Mouse (Mus musculus): ENCODE results near the gene Sphk2. TPM values are rescaled to one million over a fixed set of nuclear protein-coding genes. Genes with fewer than 3 reads are reported as not detected.

Gene Sphk2
- polyA plus RNA-seq, 1 experiment from 2014 or later: 26.5 TPM

DNA sequence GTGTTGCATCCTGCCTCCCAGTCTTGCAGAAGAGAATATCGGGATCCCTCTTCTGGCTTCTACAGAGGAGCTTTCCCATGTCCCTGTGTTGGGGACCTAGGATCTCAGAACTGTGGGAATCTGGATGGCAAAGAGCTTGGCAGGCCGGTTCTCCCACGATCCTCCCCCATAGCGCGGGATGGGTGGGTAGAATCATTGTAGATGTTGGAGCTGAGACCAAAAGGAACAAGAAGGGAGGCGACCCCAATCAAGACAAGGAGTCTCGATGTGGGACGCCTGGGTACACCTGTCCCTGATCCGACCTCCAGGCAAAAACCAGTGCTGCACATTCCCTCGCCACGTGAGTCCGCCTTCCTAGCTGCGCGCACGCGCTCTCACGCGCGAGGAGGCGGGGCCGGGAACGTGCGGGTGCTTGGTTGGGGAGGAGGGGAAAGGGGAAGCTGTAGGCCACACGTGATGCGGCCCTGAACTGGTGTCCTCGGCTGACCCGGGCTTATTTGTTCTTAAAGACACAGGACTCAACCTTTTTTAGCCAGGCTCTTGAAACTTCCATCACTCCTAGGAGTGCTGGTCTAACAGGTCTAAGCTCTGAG is 10.3 kb downstream of the Sphk2 start:
- Histone ChIP-seq H3K4me1 (peaks cover 70% of the 10 kb centered on the region), H3K27me3 (no peaks in the 10 kb centered on the region), H3K36me3 (replicated peaks) (peaks cover 30% of the 10 kb centered on the region), H3K4me2 (peak overlapping the region; percentile 99), H3K27ac (peak overlapping the region; percentile 78), H3K9me3 (no peaks in the 10 kb centered on the region), H3K9ac (peak overlapping the region; percentile 79; the same call in 1 of the 2 replicates), H3K4me3 (replicated peaks) (peak overlapping the region; percentile 61)
- peak; percentile 5; the same call in 1 of the 2 replicates for ATAC-seq (ENCODE audit: low FRiP score)
- WGBS: under 1% methylated on average over 27 of the region's 27 CpGs

DNA sequence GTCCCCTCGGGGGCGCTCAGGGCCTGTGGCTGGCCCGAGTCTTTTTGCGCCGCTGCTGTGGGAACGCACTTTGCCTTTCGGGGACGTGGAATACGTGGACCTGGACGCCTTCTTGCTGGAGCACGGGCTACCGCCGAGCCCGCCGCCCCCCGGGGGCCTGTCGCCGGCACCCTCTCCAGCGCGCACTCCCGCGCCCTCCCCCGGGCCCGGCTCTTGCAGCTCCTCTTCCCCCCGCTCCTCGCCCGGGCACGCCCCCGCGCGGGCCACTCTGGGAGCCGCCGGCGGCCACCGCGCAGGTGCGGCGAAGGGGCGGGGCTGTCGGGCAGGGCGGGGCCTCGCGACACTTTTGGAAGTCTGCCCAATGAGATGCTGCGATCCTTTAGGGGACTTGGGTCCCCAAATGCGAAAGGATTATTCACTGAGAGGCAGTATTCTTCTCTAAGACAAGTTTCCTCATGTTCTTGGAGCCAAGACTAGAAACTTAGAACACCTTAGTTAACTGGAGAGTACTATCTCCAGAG is 11.0 kb downstream of the Sphk2 start:
- Histone ChIP-seq H3K4me1 (peaks cover 70% of the 10 kb centered on the region), H3K4me3 (replicated peaks) (peak overlapping the region; percentile 61), H3K9me3 (no peaks in the 10 kb centered on the region), H3K36me3 (replicated peaks) (peaks cover 23% of the 10 kb centered on the region), H3K27ac (peak overlapping the region; percentile 78), H3K27me3 (no peaks in the 10 kb centered on the region), H3K9ac (peak overlapping the region; percentile 79), H3K4me2 (peak overlapping the region; percentile 99)
- ATAC-seq (ENCODE audit: low FRiP score): 0 out of 2 replicates have a peak, but pooled peaks have one; percentile 1
- under 1% methylated on average over 45 of the region's 45 CpGs for WGBS

DNA sequence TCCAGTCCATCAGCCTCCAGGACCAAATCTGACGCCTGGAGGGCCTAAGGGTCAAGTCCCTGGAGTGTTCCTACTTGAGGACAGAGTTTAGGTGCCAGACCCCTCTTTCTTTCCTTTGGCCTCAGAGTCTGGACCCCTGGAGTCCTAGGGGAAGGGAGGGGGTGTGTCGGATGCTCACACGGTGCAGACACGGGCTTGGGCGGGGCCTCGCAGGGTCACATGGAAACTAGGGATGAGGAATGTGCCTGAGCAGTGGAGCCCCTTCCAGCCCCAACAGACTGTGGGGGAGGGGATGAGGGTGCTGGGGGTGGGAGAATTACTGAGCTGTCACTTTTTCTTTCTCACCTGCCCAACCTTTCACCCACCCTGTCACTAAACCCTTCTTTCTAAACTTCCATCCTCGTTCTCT is 11.9 kb downstream of the Sphk2 start:
- peak overlapping the region; percentile 51; the same call in 1 of the 2 replicates for H3K27ac ChIP-seq
- H3K36me3 ChIP-seq (replicated peaks): peaks cover 14% of the 10 kb centered on the region
- peak overlapping the region; percentile 79 for H3K9ac ChIP-seq

DNA sequence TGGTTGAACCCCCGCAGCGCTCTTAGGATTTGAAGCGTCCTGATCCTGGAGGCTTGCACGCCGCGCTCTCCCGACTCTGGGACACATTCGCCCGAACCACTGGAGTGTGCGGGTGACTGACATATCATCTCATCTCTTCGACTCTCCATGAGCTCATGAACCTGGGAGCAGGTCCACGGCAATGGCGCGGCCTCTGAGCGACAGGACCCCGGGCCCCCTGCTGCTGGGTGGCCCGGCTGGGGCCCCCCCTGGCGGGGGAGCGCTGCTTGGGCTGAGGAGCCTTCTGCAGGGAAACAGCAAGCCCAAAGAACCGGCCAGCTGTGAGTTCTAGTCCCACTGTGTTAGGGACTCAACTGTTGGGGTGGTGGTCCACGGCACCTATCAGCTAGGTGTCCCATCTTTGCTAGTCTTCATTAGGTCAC is 12.3 kb downstream of the Sphk2 start:
- H3K4me2 ChIP-seq: peak overlapping the region; percentile 99
- H3K4me1 ChIP-seq: peaks cover 80% of the 10 kb centered on the region
- H3K27me3 ChIP-seq: peaks cover 10% of the 10 kb centered on the region
- H3K9ac ChIP-seq: peak overlapping the region; percentile 79
- H3K36me3 ChIP-seq (replicated peaks): peaks cover 10% of the 10 kb centered on the region
- ATAC-seq (ENCODE audit: low FRiP score): no peak
- 0% methylated on average over 21 of the region's 21 CpGs for WGBS
- H3K9me3 ChIP-seq: no peaks in the 10 kb centered on the region
- H3K27ac ChIP-seq: peak overlapping the region; percentile 51
- H3K4me3 ChIP-seq (replicated peaks): peak overlapping the region; percentile 61

More for the DNA sequence above, 11.9 kb downstream of the Sphk2 start:
- 1% methylated on average over 7 of the region's 7 CpGs for WGBS
- no peaks in the 10 kb centered on the region for H3K9me3 ChIP-seq
- peaks cover 8% of the 10 kb centered on the region; the same call in 1 of the 2 replicates for H3K27me3 ChIP-seq
- H3K4me1 ChIP-seq: peaks cover 78% of the 10 kb centered on the region
- H3K4me2 ChIP-seq: peak overlapping the region; percentile 99
- H3K4me3 ChIP-seq (replicated peaks): peak overlapping the region; percentile 61
- no peak for ATAC-seq (ENCODE audit: low FRiP score)

DNA sequence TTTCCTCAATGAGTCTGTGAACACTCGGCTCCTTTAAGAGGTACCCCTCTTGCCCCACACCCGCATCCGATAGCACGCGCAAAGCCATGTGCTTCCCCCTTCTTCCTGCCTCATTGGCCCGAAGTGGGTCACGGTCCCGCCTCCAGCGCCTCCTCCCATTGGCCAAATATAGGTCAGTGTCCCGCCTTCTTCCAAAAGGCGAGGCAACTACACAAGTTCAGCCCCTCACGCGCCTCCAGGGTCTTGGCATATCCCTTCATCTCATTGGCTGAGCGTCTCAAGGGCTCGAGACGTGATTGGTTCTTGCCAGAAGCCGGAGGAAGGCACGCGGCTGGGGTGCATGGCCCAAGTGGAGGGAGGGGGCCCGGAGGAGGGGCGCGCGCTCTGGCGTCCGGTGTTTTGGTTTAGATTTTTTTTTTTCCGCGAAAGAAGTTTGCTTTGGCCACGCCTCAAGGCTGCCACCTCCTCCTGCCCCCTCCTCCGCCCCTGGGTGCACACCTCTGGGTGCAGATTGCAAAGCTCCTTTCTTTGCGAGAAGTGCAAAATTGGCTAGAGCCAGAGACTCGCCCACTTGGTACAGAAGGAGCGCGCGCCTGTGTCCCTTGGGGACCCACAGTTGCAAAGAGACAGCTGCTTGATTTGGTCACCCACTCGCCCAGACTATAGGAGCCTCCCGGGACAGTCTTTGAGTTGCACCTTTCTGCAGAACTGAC is 12.9 kb downstream of the Sphk2 start, which contains the start of gene Dbp:
Dbp (plus strand) TSS at position 359 of the 713 bp plus-strand sequence.
- peaks cover 15% of the 10 kb centered on the region for H3K27me3 ChIP-seq
- 0 out of 2 replicates have a peak, but pooled peaks cover 4% of the 10 kb centered on the region for H3K36me3 ChIP-seq (replicated peaks)
- WGBS: 1% methylated on average over 36 of the region's 36 CpGs
- peak within 1 kb of the TSS; percentile 61 for H3K4me3 ChIP-seq (replicated peaks)
- H3K4me2 ChIP-seq: peak within 1 kb of the TSS; percentile 99
- H3K9me3 ChIP-seq: no peaks in the 10 kb centered on the region
- peak within 1 kb of the TSS; percentile 79 for H3K9ac ChIP-seq
- H3K4me1 ChIP-seq: peaks cover 83% of the 10 kb centered on the region
- H3K27ac ChIP-seq: peak within 1 kb of the TSS; percentile 87
- peak; percentile 86 for ATAC-seq (ENCODE audit: low FRiP score)

DNA sequence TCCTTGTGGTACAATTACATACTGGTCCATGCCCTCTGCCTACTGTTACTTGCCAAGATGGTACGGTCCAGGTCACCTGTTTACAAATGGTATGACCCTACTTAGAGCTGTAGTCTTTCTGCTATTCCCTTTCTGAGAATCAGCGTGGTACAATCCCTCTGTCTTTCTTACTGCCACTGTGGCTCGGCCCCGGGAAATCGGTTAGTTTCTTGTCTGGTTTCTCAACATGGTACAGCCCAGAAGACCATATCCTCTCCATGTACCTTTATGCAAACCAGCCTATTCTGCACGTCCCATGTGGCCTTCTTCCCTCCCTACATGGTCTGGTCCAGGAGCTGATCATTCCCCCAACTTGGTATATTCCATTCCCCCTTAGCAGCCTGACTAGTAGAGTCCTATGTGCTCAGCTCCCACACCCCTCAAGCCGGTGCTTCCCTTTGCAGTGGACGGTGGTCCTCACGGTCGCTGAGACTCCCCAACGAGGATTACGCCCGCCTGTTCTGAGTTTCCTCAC is 13.7 kb downstream of the Sphk2 start:
- Histone ChIP-seq H3K4me2 (peak overlapping the region; percentile 99), H3K9me3 (no peaks in the 10 kb centered on the region), H3K27me3 (peaks cover 23% of the 10 kb centered on the region), H3K9ac (peak overlapping the region; percentile 56), H3K4me1 (peaks cover 83% of the 10 kb centered on the region), H3K27ac (peak overlapping the region; percentile 87), H3K4me3 (replicated peaks) (peak overlapping the region; percentile 43), H3K36me3 (replicated peaks) (no peaks in the 10 kb centered on the region)
- WGBS: under 1% methylated on average over 13 of the region's 13 CpGs
- peak; percentile 40 for ATAC-seq (ENCODE audit: low FRiP score)

DNA sequence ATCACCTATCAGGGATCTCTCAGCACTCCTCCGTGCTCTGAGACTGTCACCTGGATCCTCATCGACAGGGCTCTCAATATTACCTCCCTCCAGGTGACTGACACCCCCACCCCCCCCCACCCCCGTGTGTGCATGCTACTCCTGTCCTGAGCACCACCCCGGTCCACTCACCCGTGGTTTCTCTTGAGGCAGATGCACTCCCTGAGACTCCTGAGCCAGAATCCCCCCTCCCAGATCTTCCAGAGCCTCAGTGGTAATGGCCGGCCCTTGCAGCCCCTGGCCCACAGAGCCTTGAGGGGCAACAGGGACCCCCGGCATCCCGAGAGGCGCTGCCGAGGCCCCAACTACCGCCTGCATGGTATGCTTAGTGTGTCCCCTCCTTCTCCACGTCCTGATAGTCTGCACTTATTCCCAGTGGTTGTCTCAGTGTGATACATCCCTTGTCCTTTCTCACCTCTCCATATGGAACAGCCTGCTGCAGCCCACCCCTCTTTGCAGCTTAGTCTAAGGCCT is 14.2 kb downstream of the Sphk2 start:
- peak overlapping the region; percentile 87 for H3K27ac ChIP-seq
- peaks cover 78% of the 10 kb centered on the region for H3K4me1 ChIP-seq
- no peak for ATAC-seq (ENCODE audit: low FRiP score)

DNA sequence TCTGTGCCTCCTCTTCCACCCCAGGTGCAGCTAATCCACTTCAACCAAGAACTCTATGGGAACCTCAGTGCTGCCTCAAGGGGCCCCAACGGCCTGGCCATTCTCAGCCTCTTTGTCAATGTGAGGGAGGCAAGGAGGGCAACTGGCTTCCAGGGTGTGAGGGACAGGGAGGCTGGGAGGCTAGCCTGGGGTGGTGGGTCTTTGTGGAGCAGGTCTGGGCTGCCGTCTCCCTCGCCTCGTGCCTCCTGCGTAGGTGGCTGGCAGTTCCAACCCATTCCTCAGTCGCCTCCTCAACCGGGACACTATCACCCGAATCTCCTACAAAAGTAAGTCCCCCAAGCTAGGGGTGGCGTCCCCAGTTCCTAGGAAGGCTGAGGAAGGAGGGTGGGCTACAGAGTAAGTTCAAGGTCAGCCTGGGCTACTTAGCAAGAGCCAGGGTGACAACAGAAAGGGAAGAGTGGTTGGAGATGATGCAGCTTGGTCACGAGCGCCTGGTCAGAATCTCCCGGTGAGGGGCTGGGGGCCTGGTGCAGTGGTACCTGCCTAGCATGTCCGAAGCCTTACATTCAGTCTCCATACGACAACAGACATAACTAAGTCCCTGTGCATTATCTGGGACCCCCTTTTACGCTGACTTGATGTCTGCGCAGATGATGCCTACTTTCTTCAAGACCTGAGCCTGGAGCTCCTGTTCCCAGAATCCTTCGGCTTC is 14.8 kb downstream of the Sphk2 start:
- Histone ChIP-seq H3K4me1 (peaks cover 72% of the 10 kb centered on the region), H3K9me3 (no peaks in the 10 kb centered on the region), H3K27me3 (peaks cover 35% of the 10 kb centered on the region), H3K4me2 (peak overlapping the region; percentile 99; the same call in 1 of the 2 replicates), H3K27ac (peak overlapping the region; percentile 87; the same call in 1 of the 2 replicates), H3K9ac (no peak overlapping the region; the same call in 1 of the 2 replicates), H3K36me3 (replicated peaks) (no peaks in the 10 kb centered on the region), H3K4me3 (replicated peaks) (peak overlapping the region; percentile 43; the same call in 1 of the 2 replicates)
- no peak for ATAC-seq (ENCODE audit: low FRiP score)
- 86% methylated on average over 17 of the region's 17 CpGs for WGBS

More for the DNA sequence above, 14.2 kb downstream of the Sphk2 start:
- H3K4me2 ChIP-seq: peak overlapping the region; percentile 99
- peak overlapping the region; percentile 43 for H3K4me3 ChIP-seq (replicated peaks)
- peaks cover 28% of the 10 kb centered on the region for H3K27me3 ChIP-seq
- H3K9ac ChIP-seq: peak overlapping the region; percentile 56
- no peaks in the 10 kb centered on the region for H3K9me3 ChIP-seq
- 34% methylated on average over 12 of the region's 12 CpGs for WGBS
- H3K36me3 ChIP-seq (replicated peaks): no peaks in the 10 kb centered on the region

DNA sequence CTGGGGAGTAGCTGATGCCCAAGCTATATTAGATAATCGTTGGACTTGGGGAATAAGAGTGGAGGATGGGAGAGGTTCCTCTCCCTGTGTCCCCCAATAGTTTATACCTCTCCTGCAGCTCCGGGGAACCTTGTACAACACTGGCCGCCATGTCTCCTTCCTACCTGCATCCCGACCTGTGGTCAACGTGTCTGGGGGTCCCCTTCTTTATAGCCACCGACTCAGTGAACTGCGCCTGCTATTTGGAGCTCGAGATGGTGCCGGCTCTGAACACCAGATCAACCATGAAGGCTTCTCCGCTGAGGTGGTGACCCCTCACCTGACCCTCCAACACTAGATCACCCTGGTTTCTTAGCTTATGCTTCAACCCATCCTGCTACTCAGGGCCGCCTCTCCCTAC is 15.5 kb downstream of the Sphk2 start:
- no peak overlapping the region for H3K4me2 ChIP-seq
- no peak overlapping the region for H3K4me3 ChIP-seq (replicated peaks)
- no peak overlapping the region for H3K9ac ChIP-seq
- WGBS: 96% methylated on average over 11 of the region's 11 CpGs
- peaks cover 65% of the 10 kb centered on the region for H3K4me1 ChIP-seq
- H3K27me3 ChIP-seq: peaks cover 37% of the 10 kb centered on the region
- no peaks in the 10 kb centered on the region for H3K36me3 ChIP-seq (replicated peaks)
- no peak overlapping the region for H3K27ac ChIP-seq
- H3K9me3 ChIP-seq: no peaks in the 10 kb centered on the region
- no peak for ATAC-seq (ENCODE audit: low FRiP score)

DNA sequence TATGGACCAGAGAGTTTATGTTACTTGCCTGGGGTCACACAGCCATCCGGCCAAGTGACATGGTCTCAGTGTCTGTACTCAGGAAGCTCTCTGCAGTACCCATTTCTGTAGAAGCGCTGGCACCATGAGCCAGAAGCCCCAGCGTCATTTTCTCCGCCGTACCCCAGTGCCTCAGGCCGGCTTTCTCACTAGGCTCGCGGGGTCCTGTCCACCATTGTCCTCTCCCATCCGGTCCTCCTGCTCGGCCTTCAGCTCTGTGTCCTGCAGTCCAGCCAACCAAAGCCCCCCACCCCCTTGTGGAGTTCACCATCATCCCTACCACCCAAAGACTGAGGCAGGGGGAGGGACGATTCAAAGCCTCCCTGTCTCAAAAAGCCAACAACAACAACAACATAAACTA is 16.2 kb downstream of the Sphk2 start:
- H3K9me3 ChIP-seq: no peaks in the 10 kb centered on the region
- ATAC-seq (ENCODE audit: low FRiP score): no peak
- no peak overlapping the region for H3K27ac ChIP-seq
- H3K4me3 ChIP-seq (replicated peaks): no peak overlapping the region
- H3K4me2 ChIP-seq: peak overlapping the region; percentile 73; the same call in 1 of the 2 replicates
- H3K4me1 ChIP-seq: peaks cover 58% of the 10 kb centered on the region
- no peak overlapping the region for H3K9ac ChIP-seq
- peaks cover 37% of the 10 kb centered on the region for H3K27me3 ChIP-seq
- WGBS: 86% methylated on average over 11 of the region's 11 CpGs
- no peaks in the 10 kb centered on the region for H3K36me3 ChIP-seq (replicated peaks)

DNA sequence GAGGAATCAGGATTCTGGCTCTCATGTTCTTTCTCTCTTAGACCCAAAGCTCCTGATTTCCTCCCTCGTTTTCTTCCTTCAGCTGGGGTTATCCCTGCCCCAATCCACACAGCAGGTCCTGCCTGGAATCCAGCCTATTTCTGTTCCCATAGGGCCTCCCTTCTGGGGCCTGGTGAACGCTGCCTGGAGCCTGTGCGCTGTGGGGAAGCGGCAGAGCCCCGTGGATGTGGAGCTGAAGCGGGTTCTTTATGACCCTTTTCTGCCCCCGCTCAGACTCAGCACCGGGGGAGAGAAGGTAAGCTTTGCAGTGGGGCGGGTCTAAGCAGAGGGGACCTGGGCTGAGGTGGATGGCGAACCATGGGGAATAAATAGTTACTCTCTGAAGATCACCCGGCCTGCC is 16.7 kb downstream of the Sphk2 start:
- Histone ChIP-seq H3K4me3 (replicated peaks) (peak overlapping the region; percentile 45), H3K9ac (peak overlapping the region; percentile 30; the same call in 1 of the 2 replicates), H3K27me3 (peaks cover 37% of the 10 kb centered on the region), H3K27ac (no peak overlapping the region), H3K9me3 (no peaks in the 10 kb centered on the region), H3K36me3 (replicated peaks) (no peaks in the 10 kb centered on the region), H3K4me2 (peak overlapping the region; percentile 73), H3K4me1 (peaks cover 53% of the 10 kb centered on the region)
- 26% methylated on average over 11 of the region's 11 CpGs for WGBS
- no peak for ATAC-seq (ENCODE audit: low FRiP score)
